Mouse (Mus musculus) embryonic facial prominence, embryonic 11.5 days (tissue): Measurements from ENCODE around the gene Tamm41. TPM values are rescaled to one million over a fixed set of nuclear protein-coding genes. Genes with fewer than 3 reads are reported as not detected.

Experiments
- ATAC-seq: fragments of 200-750 bp; cut with Nextera tagmentation; replicated peaks from 2 replicates; pipeline ENCODE4 v1.8.0; 2017; ENCODE audit warnings: low read depth; ENCODE audit not compliant: insufficient number of reproducible peaks, low FRiP score, low TSS enrichment
- DNase-seq: peaks from one replicate; pipeline ENCODE4 v3.0.0-alpha.2; 2015; ENCODE audit warnings: low spot score
- H3K27ac ChIP-seq: fragments of 300-500 bp; sonication (generic); replicated peaks from 2 replicates; pipeline ENCODE4 v1.5.1; 2014; ENCODE audit warnings: mild to moderate bottlenecking, low read depth, low read length, control low read depth
- H3K27me3 ChIP-seq: fragments of 300-500 bp; sonication (generic); 2 replicates; pipeline ENCODE4 v1.6.1; 2014; ENCODE audit warnings: mild to moderate bottlenecking, low read length, moderate library complexity, mixed read lengths; ENCODE audit not compliant: control insufficient read depth, insufficient read depth
- H3K36me3 ChIP-seq: fragments of 300-500 bp; sonication (generic); replicated peaks from 2 replicates; pipeline ENCODE4 v1.6.1; 2014; ENCODE audit warnings: low read depth, mild to moderate bottlenecking, low read length, moderate library complexity, mixed read lengths; ENCODE audit not compliant: control insufficient read depth, insufficient read depth
- H3K4me1 ChIP-seq: fragments of 300-500 bp; sonication (generic); 2 replicates; pipeline ENCODE4 v1.6.1; 2014; ENCODE audit warnings: low read length, mixed read lengths; ENCODE audit not compliant: control insufficient read depth, insufficient read depth
- H3K4me2 ChIP-seq: fragments of 300-500 bp; sonication (generic); 2 replicates; pipeline ENCODE4 v1.6.1; 2014; ENCODE audit warnings: low read depth, mild to moderate bottlenecking, control low read depth, low read length, moderate library complexity
- H3K4me3 ChIP-seq: fragments of 300-500 bp; sonication (generic); 2 replicates; pipeline ENCODE4 v1.5.1; 2014; ENCODE audit warnings: low read depth, low read length, control low read depth
- H3K9ac ChIP-seq: fragments of 300-500 bp; sonication (generic); replicated peaks from 2 replicates; pipeline ENCODE4 v1.6.1; 2014; ENCODE audit warnings: mild to moderate bottlenecking, control low read depth, low read length
- H3K9me3 ChIP-seq: fragments of 300-500 bp; sonication (generic); replicated peaks from 2 replicates; pipeline ENCODE4 v1.6.1; 2016; ENCODE audit warnings: mild to moderate bottlenecking, low read length, inconsistent platforms, mixed read lengths; ENCODE audit not compliant: control insufficient read depth
- WGBS: fragments of 180-500 bp; shearing (Covaris S2); extraction: QIAGEN DNeasy Blood & Tissue Kit; methylation state at CpG from one replicate; pipeline ENCODE4 v1.1.7; 2014; 5-methylcytosine and 5-hydroxymethylcytosine counted together
- polyA plus RNA-seq: library from polyadenylated mRNA; unstranded; fragments of >200 nt; fragmentation: Nextera tagmentation; extraction: Ambion mirVana; gene quantifications from 2 replicates; pipeline ENCODE4 v1.2.1, GENCODE M21; 2014

The Tamm41 gene
- polyA plus RNA-seq, 1 experiment from 2014 or later = 81.7 TPM

DNA sequence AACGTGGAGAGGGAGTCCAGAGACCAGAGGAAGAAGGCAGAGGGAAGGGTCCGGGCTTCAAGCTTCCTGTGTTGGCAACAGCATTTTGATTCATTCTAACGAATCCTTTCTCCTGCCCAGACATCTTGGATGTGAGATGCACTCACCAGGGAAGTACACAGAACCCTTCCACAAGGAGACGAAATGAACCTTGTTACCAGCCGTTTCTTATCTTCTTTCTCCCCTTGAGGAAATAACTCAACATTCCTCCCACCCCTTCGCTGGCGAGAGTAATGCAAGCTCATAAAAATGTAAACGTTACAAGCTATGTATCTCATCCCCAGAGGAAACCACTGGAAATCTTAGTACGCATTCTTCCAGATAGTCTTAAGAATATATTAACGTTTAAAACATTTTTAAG, 4.9 kb upstream of the Tamm41 start:
- Histone ChIP-seq H3K27me3 (no peaks in the 10 kb centered on the region), H3K4me2 (no peak overlapping the region), H3K36me3 (no peaks in the 10 kb centered on the region), H3K4me3 (no peak overlapping the region), H3K9me3 (no peaks in the 10 kb centered on the region), H3K9ac (no peak overlapping the region), H3K27ac (no peak overlapping the region), H3K4me1 (no peaks in the 10 kb centered on the region)
- no peak for DNase-seq
- 59% methylated on average over 10 of the region's 10 CpGs for whole genome bisulfite sequencing
- ATAC-seq = no peak

DNA sequence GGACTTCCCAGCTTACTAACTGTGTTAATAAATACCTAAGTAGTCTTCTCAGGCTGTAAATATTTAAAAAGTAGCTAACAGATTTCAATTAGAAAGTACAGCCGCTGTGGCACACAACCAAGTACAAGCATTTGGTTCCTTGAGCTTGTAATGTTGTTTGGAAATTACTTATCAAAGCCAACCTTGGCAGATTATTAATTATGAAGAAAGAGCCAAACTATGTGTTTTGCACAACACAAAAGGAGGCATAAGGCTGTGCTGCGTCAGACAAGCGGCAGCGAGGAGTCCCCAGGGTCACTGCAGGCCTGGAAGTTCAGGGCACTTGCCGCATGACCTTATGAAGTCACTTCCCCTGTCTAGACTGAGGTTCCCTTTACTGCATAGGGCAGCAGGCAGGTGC, 4.2 kb downstream of the Tamm41 start:
- Histone ChIP-seq H3K9ac (no peak overlapping the region), H3K36me3 (peaks cover 6% of the 10 kb centered on the region), H3K27ac (no peak overlapping the region), H3K4me3 (no peak overlapping the region), H3K4me1 (no peaks in the 10 kb centered on the region), H3K9me3 (no peaks in the 10 kb centered on the region), H3K4me2 (no peak overlapping the region), H3K27me3 (no peaks in the 10 kb centered on the region)
- DNase-seq = no peak
- ATAC-seq = no peak
- 93% methylated on average over 5 of the region's 5 CpGs for WGBS

- DNase-seq = peak; percentile 14
- no peaks in the 10 kb centered on the region for H3K27me3 ChIP-seq
- no peak overlapping the region for H3K4me3 ChIP-seq
- no peak for ATAC-seq
- H3K36me3 ChIP-seq = peaks cover 6% of the 10 kb centered on the region
- WGBS = 76% methylated on average over 2 of the region's 2 CpGs
- H3K4me2 ChIP-seq = no peak overlapping the region
- no peak overlapping the region for H3K27ac ChIP-seq
- no peaks in the 10 kb centered on the region for H3K4me1 ChIP-seq
- no peak overlapping the region for H3K9ac ChIP-seq
- H3K9me3 ChIP-seq = no peaks in the 10 kb centered on the region
Observed at GRCm38 (mm10) chr6:115030098-115030497, 7.6 kb downstream of the Tamm41 start.

DNA sequence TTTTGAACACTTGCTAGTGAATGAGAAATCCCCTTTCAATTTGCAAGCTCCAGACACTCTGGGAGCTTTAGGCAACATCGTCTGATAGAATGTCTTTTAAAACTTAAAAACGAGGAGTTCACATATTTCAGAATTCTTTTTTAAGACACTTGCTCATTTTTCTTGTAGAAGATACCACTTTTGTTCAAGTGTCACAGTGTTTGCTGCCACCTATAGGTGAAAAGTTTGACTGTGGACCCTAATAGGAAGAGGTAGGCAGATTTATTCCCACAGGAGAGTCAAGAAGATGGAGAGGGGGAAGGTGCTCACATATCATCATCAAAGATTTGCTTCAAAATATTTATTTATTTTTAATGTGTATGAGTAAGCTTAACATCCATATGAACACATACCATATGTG, 8.4 kb downstream of the Tamm41 start:
- no peak overlapping the region for H3K27ac ChIP-seq
- no peak for ATAC-seq
- H3K36me3 ChIP-seq = peaks cover 10% of the 10 kb centered on the region
- no peak overlapping the region for H3K9ac ChIP-seq
- H3K27me3 ChIP-seq = no peaks in the 10 kb centered on the region
- H3K4me2 ChIP-seq = no peak overlapping the region
- no peaks in the 10 kb centered on the region for H3K4me1 ChIP-seq
- H3K9me3 ChIP-seq = no peaks in the 10 kb centered on the region
- peak; percentile 72 for DNase-seq
- 80% methylated on average over 2 of the region's 2 CpGs for WGBS
- no peak overlapping the region for H3K4me3 ChIP-seq

- 94% methylated on average over 14 of the region's 14 CpGs for WGBS
- no peak overlapping the region for H3K9ac ChIP-seq
- peaks cover 10% of the 10 kb centered on the region for H3K36me3 ChIP-seq
Observed at GRCm38 (mm10) chr6:115027485-115027992, 10.1 kb downstream of the Tamm41 start.

DNA sequence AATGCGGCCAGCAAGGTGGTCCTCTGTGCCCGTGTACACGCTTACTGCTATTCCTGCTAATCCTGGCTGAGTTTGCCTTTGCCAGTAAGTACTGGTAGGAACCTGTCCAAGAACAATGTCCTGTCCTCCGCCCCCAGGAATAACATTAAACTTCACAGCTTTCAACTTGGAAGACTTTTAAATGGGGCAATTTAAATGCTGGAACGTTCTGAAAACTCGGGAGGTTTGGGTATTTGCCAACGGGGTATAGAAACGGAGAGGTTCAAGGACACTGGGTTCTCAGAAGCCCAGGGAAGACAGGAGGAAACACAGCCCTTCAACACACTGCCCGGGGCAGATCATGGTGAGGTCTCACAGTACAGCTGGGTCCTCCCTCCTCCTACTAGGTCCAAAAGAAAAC, 14.8 kb downstream of the Tamm41 start:
- Histone ChIP-seq H3K27ac (no peak overlapping the region), H3K36me3 (peaks cover 5% of the 10 kb centered on the region), H3K9me3 (no peaks in the 10 kb centered on the region), H3K4me2 (no peak overlapping the region), H3K9ac (no peak overlapping the region), H3K27me3 (no peaks in the 10 kb centered on the region), H3K4me1 (no peaks in the 10 kb centered on the region), H3K4me3 (no peak overlapping the region)
- 92% methylated on average over 9 of the region's 9 CpGs for WGBS
- DNase-seq = no peak
- no peak for ATAC-seq

More at GRCm38 (mm10) chr6:115027485-115027992, 10.1 kb downstream of the Tamm41 start:
- Histone ChIP-seq H3K4me3 (no peak overlapping the region), H3K4me1 (no peaks in the 10 kb centered on the region), H3K27me3 (no peaks in the 10 kb centered on the region), H3K27ac (no peak overlapping the region), H3K4me2 (no peak overlapping the region), H3K9me3 (no peaks in the 10 kb centered on the region)
- DNase-seq (no peak), ATAC-seq (no peak)

GRCm38 (mm10) chr6:115015461-115015860, 22.2 kb downstream of the Tamm41 start:
- no peak overlapping the region for H3K9ac ChIP-seq
- H3K27me3 ChIP-seq = no peaks in the 10 kb centered on the region
- H3K4me3 ChIP-seq = no peak overlapping the region
- H3K27ac ChIP-seq = no peak overlapping the region
- ATAC-seq = no peak
- no peaks in the 10 kb centered on the region for H3K36me3 ChIP-seq
- 95% methylated on average over 13 of the region's 13 CpGs for WGBS
- no peaks in the 10 kb centered on the region for H3K9me3 ChIP-seq
- no peak for DNase-seq
- no peak overlapping the region for H3K4me2 ChIP-seq
- no peaks in the 10 kb centered on the region for H3K4me1 ChIP-seq

DNA sequence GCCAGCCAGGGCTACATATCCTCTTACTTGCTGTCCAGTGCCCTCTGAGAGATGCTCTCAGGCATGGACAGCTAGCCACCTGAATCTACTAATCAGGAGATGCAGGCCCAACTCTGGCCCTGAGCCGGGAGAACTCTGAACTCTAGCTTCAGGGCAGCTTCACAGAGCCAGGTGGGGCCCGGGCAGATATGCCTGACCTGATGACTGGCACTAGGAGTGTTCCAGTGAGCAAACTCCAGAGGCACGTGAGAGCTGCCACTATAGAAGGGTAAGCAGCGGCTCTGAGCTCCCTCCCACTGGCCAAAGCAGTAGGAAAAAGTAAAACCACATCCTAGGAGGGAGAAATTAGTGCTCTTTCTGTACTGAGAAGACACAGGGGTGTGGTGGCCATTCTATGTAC, 24.1 kb downstream of the Tamm41 start:
- no peak overlapping the region for H3K4me2 ChIP-seq
- no peaks in the 10 kb centered on the region for H3K27me3 ChIP-seq
- H3K9me3 ChIP-seq = no peaks in the 10 kb centered on the region
- ATAC-seq (no peak), DNase-seq (no peak)
- WGBS = 81% methylated on average over 4 of the region's 4 CpGs
- no peak overlapping the region for H3K4me3 ChIP-seq
- H3K36me3 ChIP-seq = no peaks in the 10 kb centered on the region
- no peak overlapping the region for H3K27ac ChIP-seq
- no peak overlapping the region for H3K9ac ChIP-seq
- no peaks in the 10 kb centered on the region for H3K4me1 ChIP-seq
